Comparison of ENCODE assay signal across 8 mouse cellular contexts in the genomic region with DNA sequence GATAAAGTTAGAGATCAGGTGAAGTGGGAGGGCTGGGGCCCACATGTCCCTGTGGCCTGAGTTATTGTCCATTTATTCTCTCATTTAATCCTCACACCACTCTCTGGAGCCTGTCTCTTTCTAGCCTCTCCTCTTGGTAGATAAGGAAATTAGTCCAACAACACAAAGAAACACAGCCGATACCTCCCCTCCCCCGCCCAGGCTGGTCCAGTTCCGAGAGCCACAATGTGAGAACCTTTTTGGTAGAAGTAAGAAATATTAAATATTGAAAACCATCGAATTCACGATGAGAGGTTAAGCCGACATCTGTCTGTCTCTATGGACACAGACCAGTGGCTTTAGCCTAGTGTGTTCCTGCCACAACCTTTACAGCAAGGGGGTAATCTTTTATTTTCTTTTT. TPM values are rescaled to one million over a fixed set of nuclear protein-coding genes. Genes with fewer than 3 reads are reported as not detected.
DNase-seq lines count a peak whose midpoint lies in the region; ATAC-seq and TF ChIP-seq lines count a peak whose summit lies in the region.

No protein-coding gene starts in this region.

- no peaks in the 10 kb centered on the region; the same call in 1 of the 2 replicates for H3K36me3 ChIP-seq in heart, adult 2 months (ENCODE audit: control insufficient read depth, insufficient read depth, low read length)
- no peaks in the 10 kb centered on the region for H3K36me3 ChIP-seq in E14TG2a.4 (ENCODE audit: insufficient read depth, low read length)
- no peaks in the 10 kb centered on the region for H3K36me3 ChIP-seq in forebrain, embryonic 16.5 days (ENCODE audit: control insufficient read depth, insufficient read depth)
- no peaks in the 10 kb centered on the region for H3K36me3 ChIP-seq in liver, embryonic 16.5 days (ENCODE audit: control insufficient read depth, insufficient read depth)

- TF ChIP-seq POLR2A in heart, adult 2 months (IDR thresholded peaks at IDR 0.05; ENCODE audit: insufficient read depth, low read depth, low read length), result no peak

- H3K27me3 ChIP-seq in heart, adult 2 months (ENCODE audit: control insufficient read depth, insufficient read depth, low read length), result no peaks in the 10 kb centered on the region
- H3K27me3 ChIP-seq in E14TG2a.4 (ENCODE audit: insufficient read depth, low read length), result no peaks in the 10 kb centered on the region
- no peaks in the 10 kb centered on the region for H3K27me3 ChIP-seq in forebrain, embryonic 16.5 days (replicated peaks; ENCODE audit: control insufficient read depth, insufficient read depth, low read length)
- no peaks in the 10 kb centered on the region for H3K27me3 ChIP-seq in liver, embryonic 16.5 days (ENCODE audit: control insufficient read depth, insufficient read depth, low read depth, low read length)

- H3K9ac ChIP-seq in heart, adult 2 months (ENCODE audit: low read depth, low read length), result no peak overlapping the region
- peak overlapping the region; percentile 61 for H3K9ac ChIP-seq in forebrain, embryonic 16.5 days (replicated peaks; ENCODE audit: low read depth, low read length)
- H3K9ac ChIP-seq in liver, embryonic 16.5 days (ENCODE audit: low read depth, low read length), result peak overlapping the region; percentile 73; the same call in 1 of the 2 replicates

- peak overlapping the region; percentile 97 for H3K27ac ChIP-seq in heart, adult 2 months
- peak overlapping the region; percentile 94 for H3K27ac ChIP-seq in forebrain, embryonic 16.5 days (ENCODE audit: low read length)
- H3K27ac ChIP-seq in liver, embryonic 16.5 days (ENCODE audit: low read length), result peak overlapping the region; percentile 87; the same call in 1 of the 2 replicates

- peak in 1 of 2 experiments; percentile 33 for DNase-seq in heart, adult 2 months
- no peak for DNase-seq in heart, adult 9 months (ENCODE audit: low spot score in 2 of 2)
- DNase-seq in layer of hippocampus, adult 11-12 months (ENCODE audit: low spot score), result no peak
- DNase-seq in ovary, postnatal 36 days (ENCODE audit: low spot score), result no peak

- no peak for ATAC-seq in forebrain, embryonic 16.5 days
- no peak for ATAC-seq in liver, embryonic 16.5 days (ENCODE audit: low read depth)
- no peak for ATAC-seq in erythroid progenitor cell, adult 5-6 weeks (replicated peaks; ENCODE audit: low FRiP score, poor library complexity, severe bottlenecking)

- H3K4me2 ChIP-seq in forebrain, embryonic 16.5 days (ENCODE audit: low read length), result peak overlapping the region; percentile 62
- peak overlapping the region; percentile 79 for H3K4me2 ChIP-seq in liver, embryonic 16.5 days (ENCODE audit: low read depth, low read length)

- H3K4me3 ChIP-seq in heart, adult 2 months, result peak overlapping the region; percentile 81
- H3K4me3 ChIP-seq in E14TG2a.4 (replicated peaks; ENCODE audit: low read length), result peak overlapping the region; percentile 78
- H3K4me3 ChIP-seq in forebrain, embryonic 16.5 days (replicated peaks; ENCODE audit: low read length), result peak overlapping the region; percentile 48
- peak overlapping the region; percentile 67 for H3K4me3 ChIP-seq in liver, embryonic 16.5 days (ENCODE audit: low read depth, low read length)

- 38% methylated on average over 6 of the region's 6 CpGs for WGBS in heart, adult 2 months
- WGBS in forebrain, embryonic 16.5 days, result 28% methylated on average over 6 of the region's 6 CpGs
- 39% methylated on average over 6 of the region's 6 CpGs for WGBS in liver, embryonic 16.5 days (ENCODE audit: insufficient replicate concordance)

- intact Hi-C loops in heart, adult 2 months (cut with DNase I), result loop anchor here (1.0 to 2.0 kb wide), 3 partner anchors 9 to 92 kb away; partner anchors contain the start of gene Tuba1b

- no peaks in the 10 kb centered on the region for H3K9me3 ChIP-seq in E14TG2a.4 (ENCODE audit: low read length)
- H3K9me3 ChIP-seq in forebrain, embryonic 16.5 days (ENCODE audit: control insufficient read depth, low read length), result no peaks in the 10 kb centered on the region
- no peaks in the 10 kb centered on the region for H3K9me3 ChIP-seq in liver, embryonic 16.5 days (replicated peaks; ENCODE audit: control insufficient read depth, low read length)

- no peaks in the 10 kb centered on the region for H3K79me2 ChIP-seq in heart, adult 2 months (replicated peaks; ENCODE audit: control insufficient read depth, insufficient read depth, low read length)

- no peak for TF ChIP-seq CTCF in heart, adult 2 months (IDR thresholded peaks at IDR 0.05)
- no peak for TF ChIP-seq CTCF in E14TG2a.4 (conservative IDR thresholded peaks at IDR 0.05; ENCODE audit: low read length)

- TF ChIP-seq EP300 in heart, adult 2 months (IDR thresholded peaks at IDR 0.05; ENCODE audit: insufficient read depth, low read depth, low read length), result no peak

- peaks cover 6% of the 10 kb centered on the region for H3K4me1 ChIP-seq in heart, adult 2 months (ENCODE audit: control insufficient read depth, insufficient read depth, low read length)
- H3K4me1 ChIP-seq in E14TG2a.4 (replicated peaks; ENCODE audit: low read depth, low read length), result peaks cover 97% of the 10 kb centered on the region
- peaks cover 47% of the 10 kb centered on the region for H3K4me1 ChIP-seq in forebrain, embryonic 16.5 days (replicated peaks; ENCODE audit: control insufficient read depth, insufficient read depth, low read length)
- peaks cover 9% of the 10 kb centered on the region for H3K4me1 ChIP-seq in liver, embryonic 16.5 days (ENCODE audit: control insufficient read depth, low read depth, low read length)

RNA-seq across cellular contexts. Expression of gene Tuba1a, which starts 31.2 kb away (rescaled TPM):
- total RNA-seq in heart, adult 2 months (2021), result 10 to 100 TPM; 57.0 to 85.0 TPM
- 165 and 235 TPM in 2 replicates for polyA plus RNA-seq in heart, adult 2 months (2012; rRNA removed)
- 16,411 and 16,831 TPM in 2 replicates for polyA plus RNA-seq in forebrain, embryonic 16.5 days (2015; fragmentation: Nextera tagmentation; extraction: Ambion mirVana)
- 48.1 and 57.9 TPM in 2 replicates for polyA plus RNA-seq in liver, embryonic 16.5 days (2015; fragmentation: Nextera tagmentation; extraction: Ambion mirVana)
- 6.5 and 38.1 TPM in 2 replicates for total RNA-seq in erythroid progenitor cell, adult 5-6 weeks (2015; ENCODE audit: low replicate concordance)
- total RNA-seq in erythroid progenitor cell, adult 5-6 weeks (2017; ENCODE audit: low replicate concordance), result 5.9 and 9.6 TPM in 2 replicates

RNA-seq across cellular contexts. Expression of gene Gm49450, which starts 31.3 kb away (rescaled TPM):
- total RNA-seq in heart, adult 2 months (2021), result not detected
- 26.2 TPM in 1 of 2 replicates, not detected in the other for polyA plus RNA-seq in heart, adult 2 months (2012; rRNA removed)
- polyA plus RNA-seq in forebrain, embryonic 16.5 days (2015; fragmentation: Nextera tagmentation; extraction: Ambion mirVana), result not detected in 2 replicates
- not detected in 2 replicates for polyA plus RNA-seq in liver, embryonic 16.5 days (2015; fragmentation: Nextera tagmentation; extraction: Ambion mirVana)
- not detected in 2 replicates for total RNA-seq in erythroid progenitor cell, adult 5-6 weeks (2015; ENCODE audit: low replicate concordance)
- total RNA-seq in erythroid progenitor cell, adult 5-6 weeks (2017; ENCODE audit: low replicate concordance), result not detected in 2 replicates

RNA-seq across cellular contexts. Expression of gene Tuba1c, which starts 45.0 kb away (rescaled TPM):
- total RNA-seq in heart, adult 2 months (2021), result 10 to 100 TPM; 30.1 to 39.0 TPM
- 58.6 and 74.4 TPM in 2 replicates for polyA plus RNA-seq in heart, adult 2 months (2012; rRNA removed)
- 42.1 and 48.9 TPM in 2 replicates for polyA plus RNA-seq in forebrain, embryonic 16.5 days (2015; fragmentation: Nextera tagmentation; extraction: Ambion mirVana)
- polyA plus RNA-seq in liver, embryonic 16.5 days (2015; fragmentation: Nextera tagmentation; extraction: Ambion mirVana), result 251 and 260 TPM in 2 replicates
- total RNA-seq in erythroid progenitor cell, adult 5-6 weeks (2015; ENCODE audit: low replicate concordance), result 637 and 660 TPM in 2 replicates
- 271 and 335 TPM in 2 replicates for total RNA-seq in erythroid progenitor cell, adult 5-6 weeks (2017; ENCODE audit: low replicate concordance)

RNA-seq across cellular contexts. Expression of gene Tuba1b, which starts 50.3 kb away (rescaled TPM):
- total RNA-seq in heart, adult 2 months (2021), result 100 to 1,000 TPM; 129 to 144 TPM
- polyA plus RNA-seq in heart, adult 2 months (2012; rRNA removed), result 534 and 728 TPM in 2 replicates
- 1,178 and 1,185 TPM in 2 replicates for polyA plus RNA-seq in forebrain, embryonic 16.5 days (2015; fragmentation: Nextera tagmentation; extraction: Ambion mirVana)
- polyA plus RNA-seq in liver, embryonic 16.5 days (2015; fragmentation: Nextera tagmentation; extraction: Ambion mirVana), result 934 and 938 TPM in 2 replicates
- total RNA-seq in erythroid progenitor cell, adult 5-6 weeks (2015; ENCODE audit: low replicate concordance), result 2,503 and 2,754 TPM in 2 replicates
- total RNA-seq in erythroid progenitor cell, adult 5-6 weeks (2017; ENCODE audit: low replicate concordance), result 632 and 670 TPM in 2 replicates

Comparison
In these comparisons a context has a peak if more than half of its experiments do, and no peak if none do; other contexts are left out.
1. RNA of gene Tuba1a, which starts 31.2 kb away (polyA plus RNA-seq): 16,411 to 16,831 TPM in forebrain, embryonic 16.5 days; 165 to 235 TPM in heart, adult 2 months and 48.1 to 57.9 TPM in liver, embryonic 16.5 days; every median in the first group is over 10 times any median in the second.
2. Peak in every context shown above with its lines, with median percentiles within 50 percentile points of each other: H3K27ac ChIP-seq and H3K4me3 ChIP-seq.